Mouse (Mus musculus) CH12.LX (cell line): ENCODE results near the gene Igll1. TPM values are rescaled to one million over a fixed set of nuclear protein-coding genes. Genes with fewer than 3 reads are reported as not detected.

Experiments
- DNase-seq: peaks from one replicate; pipeline ENCODE4 v3.0.0-alpha.2; 2013; ENCODE audit errors: extremely low read depth
- H3K27ac ChIP-seq: 2 replicates; pipeline ENCODE4 v1.5.1; 2012; ENCODE audit warnings: low read depth, mild to moderate bottlenecking, control low read depth, moderate library complexity; ENCODE audit not compliant: insufficient read depth
- H3K27me3 ChIP-seq: replicated peaks from 2 replicates; pipeline ENCODE3; 2012; ENCODE audit warnings: inconsistent platforms
- H3K36me3 ChIP-seq, 2 experiments: replicated peaks in 1 of 2; 2 replicates each; pipeline versions ENCODE3 to v1.6.1; 2012; ENCODE audit warnings: inconsistent platforms in 1 of 2, low read length in 1 of 2, mild to moderate bottlenecking in 1 of 2, mixed read lengths in 1 of 2, moderate library complexity in 1 of 2; ENCODE audit not compliant: control insufficient read depth in 1 of 2, insufficient read depth in 1 of 2
- H3K4me1 ChIP-seq, 2 experiments: 2 replicates each; pipeline ENCODE4 v1.6.1; 2012; ENCODE audit warnings: inconsistent platforms in 1 of 2, moderate library complexity in 1 of 2; ENCODE audit not compliant: insufficient read depth in 2 of 2, control insufficient read depth in 1 of 2
- H3K4me2 ChIP-seq: 2 replicates; pipeline ENCODE4 v1.6.1; 2012; ENCODE audit warnings: low read depth, mild to moderate bottlenecking, control low read depth; ENCODE audit not compliant: poor library complexity, insufficient read depth, severe bottlenecking
- H3K4me3 ChIP-seq, 3 experiments: fragments of 150-350 bp in 1 of 3; sonication (generic) in 1 of 3; replicated peaks in 1 of 3; 2 replicates each; pipeline versions ENCODE3 to v1.5.1; 2011 to 2012; ENCODE audit warnings: low read depth in 2 of 3, low read length in 2 of 3, mild to moderate bottlenecking in 2 of 3, moderate library complexity in 2 of 3, control low read depth in 1 of 3, improper control_type of control experiment in 1 of 3, inconsistent platforms in 1 of 3, mixed read lengths in 1 of 3; ENCODE audit not compliant: poor library complexity in 1 of 3
- H3K79me2 ChIP-seq: replicated peaks from 2 replicates; pipeline ENCODE4 v1.6.1; 2012; ENCODE audit warnings: mild to moderate bottlenecking, moderate library complexity; ENCODE audit not compliant: control insufficient read depth, poor library complexity, insufficient read depth, severe bottlenecking; ENCODE audit errors: extremely low read depth
- H3K9ac ChIP-seq: 2 replicates; pipeline ENCODE4 v1.6.1; 2012; ENCODE audit warnings: low read depth, mild to moderate bottlenecking, control low read depth, moderate library complexity; ENCODE audit not compliant: insufficient read depth
- H3K9me3 ChIP-seq: replicated peaks from 2 replicates; pipeline ENCODE3; 2012; ENCODE audit warnings: low read length, inconsistent platforms, mixed read lengths
- BHLHE40 ChIP-seq: IDR thresholded peaks from 2 replicates; pipeline ENCODE4 v1.6.1; 2011; ENCODE audit warnings: mild to moderate bottlenecking, low read depth, low read length, improper control_type of control experiment
- CHD1 ChIP-seq: IDR thresholded peaks from 2 replicates; pipeline ENCODE4 v1.6.1; 2012; ENCODE audit warnings: low read depth, low read length, improper control_type of control experiment, inconsistent platforms
- CTCF ChIP-seq, 2 experiments: IDR thresholded peaks in 1 of 2; conservative IDR thresholded peaks in 1 of 2; 2 replicates each; pipeline ENCODE4 v1.5.1; 2011 to 2012; ENCODE audit warnings: low read depth in 2 of 2, low read length in 2 of 2, improper control_type of control experiment in 1 of 2, inconsistent platforms in 1 of 2, mild to moderate bottlenecking in 1 of 2, moderate library complexity in 1 of 2
- E2F4 ChIP-seq: IDR thresholded peaks from 2 replicates; pipeline ENCODE4 v1.6.1; 2011; ENCODE audit warnings: low read depth, low read length, improper control_type of control experiment; ENCODE audit not compliant: insufficient replicate concordance
- ETS1 ChIP-seq: conservative IDR thresholded peaks from 2 replicates; pipeline ENCODE4 v1.6.1; 2012; ENCODE audit warnings: low read depth, mild to moderate bottlenecking, inconsistent platforms, low read length, improper control_type of control experiment, moderate library complexity
- GABPA ChIP-seq: IDR thresholded peaks from 2 replicates; pipeline ENCODE4 v1.6.1; 2012; ENCODE audit warnings: low read depth, low read length, improper control_type of control experiment, inconsistent platforms; ENCODE audit not compliant: insufficient replicate concordance
- HCFC1 ChIP-seq: IDR thresholded peaks from 2 replicates; pipeline ENCODE4 v1.6.1; 2012; ENCODE audit warnings: low read depth, mild to moderate bottlenecking, inconsistent platforms, low read length, improper control_type of control experiment
- IRF4 ChIP-seq: IDR thresholded peaks from 2 replicates; pipeline ENCODE4 v1.6.1; 2014; ENCODE audit warnings: low read depth, mild to moderate bottlenecking, inconsistent platforms, low read length, improper control_type of control experiment
- JUN ChIP-seq: IDR thresholded peaks from 2 replicates; pipeline ENCODE4 v1.6.1; 2011; ENCODE audit warnings: low read depth, mild to moderate bottlenecking, low read length, improper control_type of control experiment, moderate library complexity; ENCODE audit not compliant: insufficient read depth
- JUND ChIP-seq: conservative IDR thresholded peaks from 2 replicates; pipeline ENCODE4 v1.6.1; 2011; ENCODE audit warnings: low read depth, low read length, improper control_type of control experiment
- KAT2A ChIP-seq: IDR thresholded peaks from 2 replicates; pipeline ENCODE4 v1.6.1; 2012; ENCODE audit warnings: low read length, improper control_type of control experiment, inconsistent platforms; ENCODE audit not compliant: insufficient replicate concordance
- MAFK ChIP-seq: IDR thresholded peaks from 2 replicates; pipeline ENCODE4 v1.6.1; 2011; ENCODE audit warnings: low read length, improper control_type of control experiment; ENCODE audit not compliant: insufficient replicate concordance
- MAZ ChIP-seq: IDR thresholded peaks from 2 replicates; pipeline ENCODE4 v1.6.1; 2012; ENCODE audit warnings: low read depth, mild to moderate bottlenecking, inconsistent platforms, low read length, improper control_type of control experiment, moderate library complexity
- MXI1 ChIP-seq: IDR thresholded peaks from 2 replicates; pipeline ENCODE4 v1.6.1; 2011; ENCODE audit warnings: mild to moderate bottlenecking, low read depth, low read length, improper control_type of control experiment
- NELFE ChIP-seq: IDR thresholded peaks from 2 replicates; pipeline ENCODE4 v1.6.1; 2011; ENCODE audit warnings: low read depth, low read length, improper control_type of control experiment
- NRF1 ChIP-seq: IDR thresholded peaks from 2 replicates; pipeline ENCODE4 v1.6.1; 2014; ENCODE audit warnings: low read depth, mild to moderate bottlenecking, inconsistent platforms, low read length, improper control_type of control experiment, moderate library complexity
- POLR2A ChIP-seq: IDR thresholded peaks from 2 replicates; pipeline ENCODE4 v1.6.1; 2011; ENCODE audit warnings: low read depth, mild to moderate bottlenecking, improper control_type of control experiment, low read length
- RAD21 ChIP-seq: IDR thresholded peaks from 2 replicates; pipeline ENCODE4 v1.6.1; 2011; ENCODE audit warnings: low read depth, mild to moderate bottlenecking, low read length, improper control_type of control experiment, moderate library complexity
- TBP ChIP-seq: conservative IDR thresholded peaks from 2 replicates; pipeline ENCODE4 v1.6.1; 2011; ENCODE audit warnings: low read depth, low read length, improper control_type of control experiment
- TCF12 ChIP-seq: IDR thresholded peaks from 2 replicates; pipeline ENCODE4 v1.6.1; 2014; ENCODE audit warnings: low read depth, mild to moderate bottlenecking, inconsistent platforms, low read length, improper control_type of control experiment
- USF2 ChIP-seq: conservative IDR thresholded peaks from 2 replicates; pipeline ENCODE4 v1.6.1; 2011; ENCODE audit warnings: low read depth, low read length, improper control_type of control experiment
- ZC3H11A ChIP-seq: IDR thresholded peaks from 2 replicates; pipeline ENCODE4 v1.6.1; 2012; ENCODE audit warnings: low read depth, mild to moderate bottlenecking, inconsistent platforms, low read length, improper control_type of control experiment
- ZKSCAN1 ChIP-seq: IDR thresholded peaks from 2 replicates; pipeline ENCODE4 v1.6.1; 2012; ENCODE audit warnings: low read depth, inconsistent platforms, low read length, improper control_type of control experiment, borderline replicate concordance
- dilution Hi-C: fragments of 300-500 bp; cut with MboI; formaldehyde crosslinking; loops from 2 replicates; pipeline ENCODE4 v1.14.3; 2020; ENCODE audit warnings: low sequenced_read_pairs; ENCODE audit not compliant: extremely low pct_unique_long_range_greater_than_20kb, extremely low pct_ligation_motif_present
- in situ Hi-C: fragments of 300-500 bp; cut with MboI; formaldehyde crosslinking; loops from 3 replicates; pipeline ENCODE4 v1.14.3; 2019; ENCODE audit warnings: low sequenced_read_pairs, low pct_ligation_motif_present, low pct_unique_long_range_greater_than_20kb, mixed read lengths
- polyA plus RNA-seq: library from polyadenylated mRNA; unstranded; fragments of >175 nt; gene quantifications from 2 replicates; pipeline ENCODE4 v1.2.1, GENCODE M21; 2012; ENCODE audit warnings: low read depth; ENCODE audit not compliant: insufficient read length
- total RNA-seq, 2 experiments: library from RNA; depleted of rRNA; stranded (reverse); fragments of 300-350 nt in 1 of 2; fragments of >200 nt in 1 of 2; gene quantifications; 2 replicates each; pipeline ENCODE4 v1.2.3; 2012 to 2014

The Igll1 gene
- total and polyA plus RNA-seq, 3 experiments = not detected

DNA sequence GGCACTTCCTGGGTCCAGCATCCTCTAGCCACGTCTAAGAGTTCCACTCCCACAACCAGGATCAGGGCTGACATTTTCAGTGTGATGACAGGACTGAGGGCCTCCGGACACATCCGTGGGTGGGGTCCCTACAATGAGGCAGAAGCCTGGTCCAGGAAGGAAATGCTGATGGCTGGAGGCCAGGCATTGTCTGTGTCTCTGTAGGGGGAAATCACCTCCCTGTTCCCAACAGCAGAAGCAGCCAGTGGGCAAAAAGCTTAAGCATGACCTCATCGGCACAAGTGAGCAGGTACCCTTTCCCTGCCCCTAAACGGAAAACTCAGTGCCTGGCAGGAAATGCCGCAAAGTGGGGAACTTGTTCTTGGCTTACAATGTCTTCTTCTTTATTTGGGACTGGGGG lies 44.0 kb upstream of the Igll1 start:
- no peaks in the 10 kb centered on the region for H3K79me2 ChIP-seq
- dilution Hi-C loops = no loop called here
- H3K9ac ChIP-seq = no peak overlapping the region
- TF ChIP-seq NRF1 (no peak), ETS1 (peak; percentile 42; the same call in 1 of the 2 replicates)
- TF ChIP-seq, all 38 proteins: peak for 1
- H3K27ac ChIP-seq = no peak overlapping the region
- peaks cover 58 to 97% of the 10 kb centered on the region in 2 experiments for H3K36me3 ChIP-seq
- DNase-seq = peak; percentile 49
- H3K4me3 ChIP-seq = no peak overlapping the region
- no peaks in the 10 kb centered on the region for H3K9me3 ChIP-seq
- no peaks in the 10 kb centered on the region for H3K27me3 ChIP-seq
- H3K4me2 ChIP-seq = no peak overlapping the region
- in situ Hi-C loops = no loop called here
- peaks cover 3 to 24% of the 10 kb centered on the region in 2 experiments; a peak in 2 of 4 replicates for H3K4me1 ChIP-seq

- Histone ChIP-seq H3K4me1 (peaks cover 5 to 38% of the 10 kb centered on the region in 2 experiments; a peak in 3 of 4 replicates), H3K27ac (no peak overlapping the region)
Measured at GRCm38 (mm10) chr16:16903188-16903587, 39.4 kb upstream of the Igll1 start.

DNA sequence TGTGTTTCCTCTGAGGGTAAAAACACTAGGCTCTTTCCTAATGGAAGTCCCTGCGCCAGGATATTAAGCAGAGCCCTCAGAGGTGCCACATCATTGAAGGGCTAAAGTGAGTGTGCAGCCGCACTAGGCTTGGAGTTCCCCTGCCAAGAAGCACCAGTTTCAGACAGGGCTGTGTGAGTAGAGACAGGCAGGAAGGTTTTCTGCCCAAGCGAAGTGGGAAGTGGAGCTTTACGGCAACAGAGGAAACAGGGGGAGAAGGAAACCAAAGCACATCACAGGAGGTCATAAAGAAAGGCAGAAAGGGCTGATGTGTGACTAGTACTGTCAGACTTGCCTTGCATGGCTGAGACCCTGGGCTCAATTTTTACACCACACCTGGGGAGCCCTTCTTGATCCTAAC lies 38.5 kb upstream of the Igll1 start:
- in situ Hi-C loops (no loop called here), dilution Hi-C loops (no loop called here)
- H3K9ac ChIP-seq = no peak overlapping the region
- DNase-seq = no peak
- H3K79me2 ChIP-seq = no peaks in the 10 kb centered on the region
- no peaks in the 10 kb centered on the region for H3K27me3 ChIP-seq
- peaks cover 4 to 38% of the 10 kb centered on the region in 2 experiments for H3K4me1 ChIP-seq
- H3K9me3 ChIP-seq = no peaks in the 10 kb centered on the region
- no peak overlapping the region for H3K4me2 ChIP-seq
- H3K27ac ChIP-seq = no peak overlapping the region
- no peak overlapping the region for H3K4me3 ChIP-seq
- H3K36me3 ChIP-seq = peaks cover 31 to 79% of the 10 kb centered on the region in 2 experiments
- no peak for TF ChIP-seq CHD1
- TF ChIP-seq HCFC1 = no peak
- no peak for TF ChIP-seq RAD21
- TF ChIP-seq IRF4 = no peak
- no peak for TF ChIP-seq BHLHE40
- no peak for TF ChIP-seq ZC3H11A
- no peak for TF ChIP-seq MAZ
- no peak for TF ChIP-seq GABPA
- TF ChIP-seq E2F4 = no peak
- TF ChIP-seq CTCF (conservative IDR thresholded peaks at IDR 0.05 in 1 of 2, IDR thresholded peaks at IDR 0.05 in 1 of 2; ENCODE audit: low read depth in 2 of 2, low read length in 2 of 2) = no peak
- no peak for TF ChIP-seq MAFK
- TF ChIP-seq JUND = no peak

More at GRCm38 (mm10) chr16:16903188-16903587, 39.4 kb upstream of the Igll1 start:
- dilution Hi-C loops = no loop called here
- no peak overlapping the region for H3K4me2 ChIP-seq
- no peak overlapping the region for H3K4me3 ChIP-seq
- TF ChIP-seq MXI1 = no peak
- TF ChIP-seq BHLHE40 = no peak
- no peak for TF ChIP-seq TCF12
- no peak for TF ChIP-seq HCFC1
- no peak for TF ChIP-seq NELFE
- TF ChIP-seq USF2 = no peak
- no peak for TF ChIP-seq CTCF (conservative IDR thresholded peaks at IDR 0.05 in 1 of 2, IDR thresholded peaks at IDR 0.05 in 1 of 2; ENCODE audit: low read depth in 2 of 2, low read length in 2 of 2)
- no peak for TF ChIP-seq MAZ
- no peak for TF ChIP-seq JUN
- no peak for TF ChIP-seq RAD21
- no peak for TF ChIP-seq POLR2A
- TF ChIP-seq TBP = no peak
- no peak for TF ChIP-seq GABPA
- TF ChIP-seq ZKSCAN1 = no peak
- no peak for TF ChIP-seq KAT2A
- no peak for TF ChIP-seq ZC3H11A
- TF ChIP-seq ETS1 = no peak
- no peak for TF ChIP-seq CHD1
- TF ChIP-seq MAFK = no peak
- no peaks in the 10 kb centered on the region for H3K9me3 ChIP-seq
- in situ Hi-C loops = no loop called here
- no peak overlapping the region for H3K9ac ChIP-seq
- no peak for DNase-seq
- no peaks in the 10 kb centered on the region for H3K79me2 ChIP-seq
- peaks cover 31 to 88% of the 10 kb centered on the region in 2 experiments for H3K36me3 ChIP-seq
- H3K27me3 ChIP-seq = no peaks in the 10 kb centered on the region
